Mouse (Mus musculus) neural tube, embryonic 11.5 days (tissue): ENCODE results near the gene Bcl3. TPM values are rescaled to one million over a fixed set of nuclear protein-coding genes. Genes with fewer than 3 reads are reported as not detected.

ENCODE experiments used
- ATAC-seq: fragments of 200-750 bp; cut with Nextera tagmentation; 2 replicates; pipeline ENCODE4 v1.8.0; 2017; ENCODE audit warnings: moderate number of reproducible peaks, mild to moderate bottlenecking, moderate TSS enrichment, moderate library complexity; ENCODE audit not compliant: insufficient read depth, low FRiP score, low TSS enrichment
- DNase-seq: peaks from one replicate; pipeline ENCODE4 v3.0.0-alpha.2; 2015; ENCODE audit warnings: low spot score
- H3K27ac ChIP-seq: fragments of 300-500 bp; sonication (generic); 2 replicates; pipeline ENCODE4 v1.5.1; 2014; ENCODE audit warnings: low read depth, mild to moderate bottlenecking, low read length
- H3K27me3 ChIP-seq: fragments of 300-500 bp; sonication (generic); 2 replicates; pipeline ENCODE4 v1.6.1; 2014; ENCODE audit warnings: mild to moderate bottlenecking, low read length, mixed read lengths; ENCODE audit not compliant: control insufficient read depth, insufficient read depth
- H3K36me3 ChIP-seq: fragments of 300-500 bp; sonication (generic); 2 replicates; pipeline ENCODE4 v1.6.1; 2014; ENCODE audit warnings: mild to moderate bottlenecking, low read length, moderate library complexity, mixed read lengths; ENCODE audit not compliant: control insufficient read depth, insufficient read depth
- H3K4me1 ChIP-seq: fragments of 300-500 bp; sonication (generic); 2 replicates; pipeline ENCODE4 v1.6.1; 2014; ENCODE audit warnings: low read length, mixed read lengths; ENCODE audit not compliant: control insufficient read depth, insufficient read depth
- H3K4me2 ChIP-seq: fragments of 300-500 bp; sonication (generic); 2 replicates; pipeline ENCODE4 v1.6.1; 2014; ENCODE audit warnings: low read depth, mild to moderate bottlenecking, moderate library complexity
- H3K4me3 ChIP-seq: fragments of 300-500 bp; sonication (generic); 2 replicates; pipeline ENCODE4 v1.5.1; 2014; ENCODE audit warnings: low read depth, low read length
- H3K9ac ChIP-seq: fragments of 300-500 bp; sonication (generic); 2 replicates; pipeline ENCODE4 v1.6.1; 2014; ENCODE audit warnings: mild to moderate bottlenecking, low read length
- H3K9me3 ChIP-seq: fragments of 300-500 bp; sonication (generic); 2 replicates; pipeline ENCODE4 v1.6.1; 2016; ENCODE audit warnings: low read length; ENCODE audit not compliant: control insufficient read depth
- WGBS: fragments of 180-500 bp; shearing (Covaris S2); extraction: QIAGEN DNeasy Blood & Tissue Kit; methylation state at CpG from one replicate; pipeline ENCODE4 v1.1.7; 2014; 5-methylcytosine and 5-hydroxymethylcytosine counted together
- polyA plus RNA-seq: library from polyadenylated mRNA; unstranded; fragments of >200 nt; fragmentation: Nextera tagmentation; extraction: Ambion mirVana; gene quantifications from 2 replicates; pipeline ENCODE4 v1.2.1, GENCODE M21; 2014

The Bcl3 gene
- polyA plus RNA-seq, 1 experiment from 2014 or later, result 1.2 TPM

- ATAC-seq (no peak), DNase-seq (no peak)
- Histone ChIP-seq H3K4me2 (no peak overlapping the region), H3K9ac (no peak overlapping the region), H3K9me3 (no peaks in the 10 kb centered on the region), H3K27me3 (peaks cover 19% of the 10 kb centered on the region; the same call in 1 of the 2 replicates), H3K4me1 (peaks cover 5% of the 10 kb centered on the region; the same call in 1 of the 2 replicates), H3K4me3 (no peak overlapping the region), H3K27ac (no peak overlapping the region), H3K36me3 (no peaks in the 10 kb centered on the region)
- 56% methylated on average over 4 of the region's 4 CpGs for WGBS
Observed at GRCm38 (mm10) chr7:19771682-19772081, 50.9 kb downstream of the Bcl3 start.

- ATAC-seq, result peak; percentile 31; the same call in 1 of the 2 replicates
- peaks cover 5% of the 10 kb centered on the region; the same call in 1 of the 2 replicates for H3K4me1 ChIP-seq
- peak within 1 kb of the TSS; percentile 47 for H3K9ac ChIP-seq
- H3K27me3 ChIP-seq, result peaks cover 19% of the 10 kb centered on the region; the same call in 1 of the 2 replicates
- no peak within 1 kb of the TSS for H3K27ac ChIP-seq
- peak within 1 kb of the TSS; percentile 35 for H3K4me3 ChIP-seq
- H3K9me3 ChIP-seq, result no peaks in the 10 kb centered on the region
- WGBS, result 2% methylated on average over 9 of the region's 9 CpGs
- peak; percentile 37 for DNase-seq
- peak within 1 kb of the TSS; percentile 66 for H3K4me2 ChIP-seq
- no peaks in the 10 kb centered on the region for H3K36me3 ChIP-seq
Observed at GRCm38 (mm10) chr7:19770984-19771391, 51.6 kb downstream of the Bcl3 start, which contains the start of gene Bcam. Gene Bcam, minus strand, starts transcription at chr7:19771016.

GRCm38 (mm10) chr7:19770375-19770754 is 52.2 kb downstream of the Bcl3 start:
- Histone ChIP-seq H3K4me3 (peak overlapping the region; percentile 35), H3K4me1 (peaks cover 5% of the 10 kb centered on the region; the same call in 1 of the 2 replicates), H3K27me3 (peaks cover 19% of the 10 kb centered on the region; the same call in 1 of the 2 replicates), H3K27ac (no peak overlapping the region), H3K36me3 (no peaks in the 10 kb centered on the region), H3K4me2 (peak overlapping the region; percentile 66), H3K9me3 (no peaks in the 10 kb centered on the region), H3K9ac (peak overlapping the region; percentile 47)
- 0% methylated on average over 28 of the region's 28 CpGs for WGBS
- ATAC-seq, result peak; percentile 82
- peak; percentile 87 for DNase-seq

GRCm38 (mm10) chr7:19769434-19770374 is 52.9 kb downstream of the Bcl3 start:
- ATAC-seq (no peak), DNase-seq (no peak)
- Histone ChIP-seq H3K4me1 (peaks cover 5% of the 10 kb centered on the region; the same call in 1 of the 2 replicates), H3K4me3 (peak overlapping the region; percentile 35), H3K27me3 (peaks cover 19% of the 10 kb centered on the region; the same call in 1 of the 2 replicates), H3K36me3 (no peaks in the 10 kb centered on the region), H3K9me3 (no peaks in the 10 kb centered on the region), H3K27ac (no peak overlapping the region), H3K4me2 (peak overlapping the region; percentile 66), H3K9ac (peak overlapping the region; percentile 47)
- 8% methylated on average over 16 of the region's 16 CpGs for WGBS

GRCm38 (mm10) chr7:19769001-19769400 is 53.6 kb downstream of the Bcl3 start:
- Histone ChIP-seq H3K9me3 (no peaks in the 10 kb centered on the region), H3K4me1 (peaks cover 5% of the 10 kb centered on the region; the same call in 1 of the 2 replicates), H3K4me3 (no peak overlapping the region), H3K4me2 (no peak overlapping the region), H3K9ac (0 out of 2 replicates have a peak overlapping the region, but pooled peaks have one; percentile 22), H3K27ac (no peak overlapping the region), H3K27me3 (peaks cover 19% of the 10 kb centered on the region; the same call in 1 of the 2 replicates), H3K36me3 (no peaks in the 10 kb centered on the region)
- WGBS, result 19% methylated on average over 4 of the region's 4 CpGs
- no peak for ATAC-seq
- no peak for DNase-seq

GRCm38 (mm10) chr7:19768251-19768650 is 54.3 kb downstream of the Bcl3 start:
- no peaks in the 10 kb centered on the region for H3K9me3 ChIP-seq
- H3K36me3 ChIP-seq, result no peaks in the 10 kb centered on the region
- no peak overlapping the region for H3K27ac ChIP-seq
- no peak for ATAC-seq
- peaks cover 5% of the 10 kb centered on the region; the same call in 1 of the 2 replicates for H3K4me1 ChIP-seq
- no peak overlapping the region for H3K4me3 ChIP-seq
- DNase-seq, result no peak
- H3K4me2 ChIP-seq, result no peak overlapping the region
- peaks cover 19% of the 10 kb centered on the region; the same call in 1 of the 2 replicates for H3K27me3 ChIP-seq
- 68% methylated on average over 14 of the region's 14 CpGs for WGBS
- H3K9ac ChIP-seq, result no peak overlapping the region

- no peaks in the 10 kb centered on the region for H3K9me3 ChIP-seq
- DNase-seq (no peak), ATAC-seq (no peak)
- no peak overlapping the region for H3K4me3 ChIP-seq
- H3K4me1 ChIP-seq, result no peaks in the 10 kb centered on the region
- H3K9ac ChIP-seq, result no peak overlapping the region
- WGBS, result 97% methylated on average over 8 of the region's 9 CpGs
- no peak overlapping the region for H3K27ac ChIP-seq
- peaks cover 5% of the 10 kb centered on the region; the same call in 1 of the 2 replicates for H3K27me3 ChIP-seq
- no peak overlapping the region for H3K4me2 ChIP-seq
- no peaks in the 10 kb centered on the region for H3K36me3 ChIP-seq
Observed at GRCm38 (mm10) chr7:19764581-19764980, 58.0 kb downstream of the Bcl3 start.

GRCm38 (mm10) chr7:19763829-19764477 is 58.6 kb downstream of the Bcl3 start:
- Histone ChIP-seq H3K4me1 (no peaks in the 10 kb centered on the region), H3K4me3 (no peak overlapping the region), H3K27ac (no peak overlapping the region), H3K36me3 (no peaks in the 10 kb centered on the region), H3K4me2 (no peak overlapping the region), H3K27me3 (0 out of 2 replicates have a peak, but pooled peaks cover under 1% of the 10 kb centered on the region), H3K9ac (no peak overlapping the region), H3K9me3 (no peaks in the 10 kb centered on the region)
- DNase-seq (no peak), ATAC-seq (no peak)
- WGBS, result 87% methylated on average over 13 of the region's 13 CpGs
